Mouse (Mus musculus) adrenal gland, postnatal 25 days (tissue): ENCODE measurements around the gene Tns4. TPM values are rescaled to one million over a fixed set of nuclear protein-coding genes. Genes with fewer than 3 reads are reported as not detected.

ENCODE experiments used
- DNase-seq: peaks from one replicate; pipeline ENCODE4 v3.0.0; 2021; ENCODE audit warnings: mixed read lengths
- total RNA-seq: library from RNA; stranded (reverse); gene quantifications from 2 replicates; pipeline ENCODE4 v1.2.3, GENCODE M21; 2021

The Tns4 gene
- total RNA-seq, 1 experiment from 2014 or later: 0.12 TPM

DNA sequence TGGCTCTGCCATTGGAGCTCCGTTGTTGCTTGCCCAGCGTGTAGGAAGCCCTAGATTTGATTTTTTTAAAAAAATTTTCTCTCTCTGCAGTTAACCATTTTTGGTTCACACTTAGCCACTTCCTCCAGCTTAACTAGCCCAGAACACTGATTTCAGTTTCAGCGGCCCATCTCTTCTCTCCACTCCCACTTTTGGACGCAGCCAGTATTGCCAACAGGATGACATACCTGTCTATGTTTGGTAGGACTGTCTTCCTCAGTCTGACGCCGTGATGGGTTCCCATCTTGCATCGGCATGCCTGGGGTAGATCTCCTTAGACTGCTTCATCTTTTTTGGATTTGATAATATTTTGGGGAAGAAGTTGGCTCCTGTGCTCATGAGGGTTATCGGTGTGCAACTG is 1.3 kb upstream of the Tns4 start:
- no peak for DNase-seq

DNA sequence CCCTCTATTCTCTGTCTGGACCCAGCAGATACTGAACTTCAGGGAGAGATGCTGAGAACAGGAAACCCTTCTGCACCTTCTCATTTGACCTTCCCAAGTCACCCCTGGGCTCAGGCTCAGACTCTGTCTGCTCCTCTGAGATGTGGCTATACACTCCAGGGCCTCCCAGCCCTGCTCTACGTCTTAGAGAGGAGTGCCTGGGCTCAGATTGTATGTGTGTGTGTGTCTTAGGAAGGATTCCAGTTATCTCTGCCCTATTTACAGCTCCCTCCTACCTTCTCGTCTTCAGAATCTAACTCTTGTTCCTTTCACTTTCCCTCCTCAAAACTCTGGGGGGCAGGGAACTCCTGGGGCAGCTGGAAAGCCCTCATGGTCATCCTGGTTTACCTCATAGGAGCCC is 620 bp downstream of the Tns4 start:
- no peak for DNase-seq

DNA sequence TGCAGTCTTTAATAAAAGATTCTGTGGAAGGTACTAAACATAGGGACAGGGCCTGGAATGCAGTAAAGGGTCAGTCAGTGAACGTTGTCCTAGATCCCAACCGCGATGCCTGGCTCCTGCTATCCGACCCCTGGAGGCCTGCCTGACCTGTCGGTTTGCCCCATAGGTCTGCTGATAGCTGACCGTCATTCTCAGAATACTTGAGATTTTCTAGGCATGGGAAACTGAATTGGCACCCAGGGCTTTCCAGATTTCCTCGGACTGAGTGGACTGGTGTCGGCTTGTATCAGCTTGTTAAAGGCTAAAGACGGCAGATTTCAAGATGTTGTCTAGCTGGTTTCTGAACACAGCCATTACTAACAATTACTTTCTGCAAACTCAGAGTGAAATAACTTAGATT is 4.7 kb downstream of the Tns4 start:
- no peak for DNase-seq

- DNase-seq: no peak
Observed at GRCm38 (mm10) chr11:99083516-99083915, 5.6 kb downstream of the Tns4 start.

DNA sequence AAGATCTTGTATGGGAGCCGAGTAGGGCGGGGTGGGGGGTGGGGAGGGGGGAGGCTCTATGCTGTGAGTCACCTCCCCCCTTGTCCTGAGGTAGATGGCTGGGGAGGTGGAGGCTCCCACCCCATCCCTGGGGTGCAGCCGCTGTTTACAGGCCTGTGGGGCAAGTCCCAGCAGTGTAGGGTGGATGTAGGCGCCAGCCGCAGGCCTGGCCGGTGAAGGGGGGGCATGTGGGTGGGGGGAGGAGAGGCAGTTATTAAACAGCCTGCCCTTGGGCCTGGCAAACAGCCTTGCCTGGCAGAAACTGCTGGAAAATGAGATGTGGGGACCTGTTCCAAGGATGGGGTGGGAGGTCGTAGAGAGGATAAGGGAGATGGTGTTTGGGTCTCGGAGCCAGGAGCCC is 7.0 kb downstream of the Tns4 start:
- no peak for DNase-seq

GRCm38 (mm10) chr11:99081566-99081965 is 7.5 kb downstream of the Tns4 start:
- DNase-seq: no peak

DNA sequence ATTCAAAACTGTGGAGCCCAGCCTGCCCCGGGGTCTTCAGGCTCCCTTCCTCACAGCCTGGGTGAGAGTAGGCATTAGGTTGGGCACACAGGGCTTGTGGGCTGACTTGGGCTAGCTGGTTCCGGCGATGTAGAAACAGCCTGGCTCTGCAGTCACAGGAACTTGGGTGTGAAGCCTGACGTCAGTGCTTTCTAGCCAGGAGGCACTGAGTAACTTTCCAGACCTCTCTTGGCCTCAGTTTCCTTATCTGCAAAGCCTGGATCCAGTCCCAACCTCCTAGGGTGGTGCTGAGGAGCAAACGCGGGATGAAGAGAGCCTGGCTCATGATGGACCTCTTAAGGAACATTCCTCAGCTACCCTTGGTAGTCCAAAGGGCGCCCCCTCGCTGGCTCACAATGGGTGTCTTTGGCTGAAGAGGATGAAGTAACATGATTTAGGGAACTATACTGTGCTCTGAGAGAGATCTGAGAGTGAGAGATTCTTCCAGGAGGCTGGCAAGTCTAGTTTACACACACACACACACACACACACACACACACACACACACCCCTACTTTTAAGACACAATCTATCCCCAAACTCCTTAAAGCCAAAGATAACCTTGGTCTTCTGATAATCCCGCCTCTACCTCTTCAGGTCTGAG is 8.1 kb downstream of the Tns4 start:
- no peak for DNase-seq

- no peak for DNase-seq
Observed at GRCm38 (mm10) chr11:99077869-99078268, 11.2 kb downstream of the Tns4 start.

DNA sequence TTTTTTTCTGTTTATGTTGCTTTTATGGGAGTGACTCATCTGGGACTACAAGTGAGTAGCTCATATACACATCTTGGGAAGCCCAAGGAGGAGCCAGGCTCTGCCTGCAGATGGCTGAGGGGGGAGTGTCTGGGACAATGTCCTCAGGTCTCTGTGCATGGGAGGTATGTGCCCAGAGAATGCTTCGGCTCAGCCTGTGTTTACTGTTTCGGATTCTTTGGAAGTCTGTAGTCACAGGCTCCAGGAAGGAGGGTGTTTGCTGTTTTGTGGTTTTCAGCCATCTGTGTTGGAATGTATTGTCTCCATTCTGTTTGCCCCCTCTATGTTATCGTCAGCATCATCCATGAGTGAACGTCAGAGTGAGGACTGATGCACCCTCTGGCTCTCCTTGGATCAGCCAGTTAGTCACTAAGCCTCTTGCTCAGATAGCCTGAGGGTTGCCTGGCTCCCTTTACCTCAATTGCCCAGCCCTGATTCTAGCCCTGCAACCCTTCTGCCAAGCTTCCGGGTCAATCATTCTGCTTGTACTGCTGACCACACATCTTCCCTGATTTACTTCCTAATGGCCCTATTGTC is 12.3 kb downstream of the Tns4 start:
- DNase-seq: no peak

DNA sequence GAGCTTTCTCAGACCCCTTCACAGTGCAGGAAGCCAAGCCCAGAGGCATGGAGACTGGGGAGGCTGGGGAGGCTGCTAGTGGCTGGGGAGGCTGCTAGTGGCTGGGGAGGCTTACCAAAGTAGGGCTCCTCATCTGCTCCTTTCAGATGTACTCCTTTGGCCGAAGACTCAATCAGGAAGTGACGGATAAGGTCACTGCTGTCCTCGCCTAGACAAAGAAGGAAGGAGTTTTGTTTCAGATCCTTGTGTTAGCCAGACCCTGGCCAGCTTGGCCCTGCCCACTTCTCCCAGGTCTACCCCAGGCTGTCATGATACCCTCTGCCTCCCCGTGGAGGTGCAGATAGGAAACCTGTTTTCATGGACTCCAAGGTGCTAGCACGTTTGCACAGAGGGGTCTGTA is 15.3 kb downstream of the Tns4 start:
- DNase-seq: no peak

DNA sequence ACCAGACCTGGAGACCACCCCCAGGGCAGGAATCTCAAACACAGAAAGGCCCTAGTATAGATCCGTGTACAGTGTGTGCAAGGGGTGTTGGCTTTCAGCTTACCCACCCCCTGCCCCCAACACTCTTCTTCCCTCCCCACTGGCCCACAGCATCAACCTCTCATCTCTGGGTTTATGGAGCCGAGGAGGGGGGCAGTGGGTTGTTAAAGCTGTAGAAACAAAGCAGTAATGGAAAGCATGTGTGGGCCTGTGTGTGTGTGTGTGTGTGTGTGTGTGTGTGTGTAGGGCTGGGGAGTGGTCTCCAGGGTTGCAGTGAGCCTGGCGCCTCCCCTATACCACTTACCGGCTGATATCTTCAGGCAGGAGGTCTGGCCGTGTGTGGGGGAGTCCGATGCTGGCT is 17.2 kb downstream of the Tns4 start:
- no peak for DNase-seq

DNA sequence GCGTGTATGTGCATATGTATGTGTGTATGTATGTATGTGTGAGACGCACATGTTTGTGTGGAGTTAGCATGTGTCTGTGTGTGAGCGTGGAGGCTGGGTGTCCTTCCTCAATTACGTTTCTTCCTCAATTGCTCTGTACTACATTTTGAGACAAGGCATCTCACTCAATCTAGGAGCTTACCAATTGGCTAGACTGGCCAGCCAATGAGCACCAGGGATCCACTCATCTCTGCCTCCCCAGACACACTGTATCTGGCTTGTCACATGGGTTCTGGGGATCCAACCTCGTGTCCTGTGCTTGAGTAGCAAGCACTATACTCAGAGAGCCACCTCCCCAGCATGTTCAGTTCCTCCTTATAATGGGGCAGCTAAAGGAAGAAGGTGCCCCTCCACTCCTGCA is 20.7 kb downstream of the Tns4 start:
- no peak for DNase-seq

- DNase-seq: no peak
Observed at GRCm38 (mm10) chr11:99067591-99067990, 21.5 kb downstream of the Tns4 start.

- DNase-seq: peak; percentile 71
Observed at GRCm38 (mm10) chr11:99065979-99066378, 23.1 kb downstream of the Tns4 start.

GRCm38 (mm10) chr11:99065353-99065752 is 23.8 kb downstream of the Tns4 start:
- DNase-seq: no peak

DNA sequence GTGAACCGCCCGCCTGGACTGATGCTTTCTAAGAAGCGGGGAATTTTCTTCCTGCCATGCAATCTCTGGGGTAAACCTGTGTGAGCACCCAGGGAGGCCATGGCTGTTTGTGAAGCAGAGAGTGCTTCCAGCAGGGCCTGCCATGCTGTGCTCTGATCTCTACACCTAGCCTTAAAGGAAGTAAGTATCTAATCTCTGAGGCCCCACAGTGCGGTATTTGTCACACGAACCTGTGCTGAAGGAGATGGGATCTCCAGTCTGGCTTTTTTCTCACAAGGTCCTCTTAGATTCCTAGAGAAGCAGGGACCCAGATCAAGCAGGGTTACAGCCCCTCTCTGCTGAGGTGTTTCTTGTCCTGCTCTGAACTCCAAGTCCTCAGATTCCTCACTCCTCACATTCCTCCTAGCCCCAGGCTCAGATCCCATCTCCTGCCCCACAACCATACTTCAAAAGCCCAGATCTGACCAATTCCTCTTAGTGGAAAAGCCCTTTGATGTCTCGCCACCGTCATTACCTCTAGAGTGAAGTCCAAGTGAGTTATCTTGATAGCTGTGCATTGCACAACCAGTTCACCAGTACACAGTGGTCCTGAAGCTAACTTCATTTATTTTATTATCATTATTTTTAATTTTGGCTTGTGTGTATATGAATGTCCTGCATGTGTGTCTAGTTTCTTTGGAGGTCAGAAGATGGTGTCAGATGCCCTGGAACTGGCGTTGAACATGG is 25.5 kb downstream of the Tns4 start:
- DNase-seq: no peak

- no peak for DNase-seq
Observed at GRCm38 (mm10) chr11:99062661-99063060, 26.4 kb downstream of the Tns4 start.

GRCm38 (mm10) chr11:99060435-99060834 is 28.7 kb downstream of the Tns4 start:
- DNase-seq: peak; percentile 14

DNA sequence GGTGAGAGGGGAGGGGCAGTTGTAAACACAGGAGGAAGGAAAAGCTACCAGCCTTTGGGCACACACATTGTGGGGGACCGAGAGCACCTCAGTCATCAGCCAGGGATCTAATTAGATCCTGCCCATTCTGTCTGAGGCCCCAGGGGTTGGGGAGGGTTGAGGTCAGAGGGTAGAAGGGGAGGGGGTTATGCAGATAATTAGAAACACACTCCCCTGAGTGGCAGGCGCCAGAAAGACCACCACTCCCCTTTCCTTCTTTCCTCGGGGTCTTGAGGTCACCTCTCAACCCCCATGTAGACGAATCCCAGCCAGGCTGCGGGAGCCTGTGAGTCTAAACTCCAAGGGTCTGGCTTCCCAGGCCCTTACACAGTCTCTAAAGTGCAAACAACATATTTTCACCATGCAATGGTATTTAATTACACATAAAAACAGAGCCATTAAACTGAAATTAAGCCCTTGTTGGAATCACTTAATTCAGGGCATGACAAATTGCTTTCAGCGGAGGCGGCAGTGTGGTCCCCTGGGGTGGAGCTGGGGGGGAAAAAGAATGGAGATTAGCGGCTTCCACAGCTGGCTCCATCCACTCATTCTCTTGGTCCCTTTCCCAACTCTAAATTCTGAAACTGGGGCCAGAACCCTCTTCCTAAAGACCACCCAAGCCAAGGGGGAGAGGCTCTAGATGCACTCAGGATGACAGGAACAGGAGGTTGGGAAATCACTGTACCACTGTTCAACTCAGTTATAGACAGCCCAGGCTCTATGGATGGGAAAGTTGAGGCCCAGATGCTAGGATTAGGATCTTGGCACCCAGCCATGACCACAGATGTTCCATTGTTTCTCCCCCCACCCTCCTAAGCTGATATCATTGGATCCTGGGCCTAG is 33.3 kb downstream of the Tns4 start:
- DNase-seq: no peak

- DNase-seq: peak; percentile 25
Observed at GRCm38 (mm10) chr11:99055143-99055542, 34.0 kb downstream of the Tns4 start.

GRCm38 (mm10) chr11:99047643-99048042 is 41.5 kb downstream of the Tns4 start:
- DNase-seq: peak; percentile 23

DNA sequence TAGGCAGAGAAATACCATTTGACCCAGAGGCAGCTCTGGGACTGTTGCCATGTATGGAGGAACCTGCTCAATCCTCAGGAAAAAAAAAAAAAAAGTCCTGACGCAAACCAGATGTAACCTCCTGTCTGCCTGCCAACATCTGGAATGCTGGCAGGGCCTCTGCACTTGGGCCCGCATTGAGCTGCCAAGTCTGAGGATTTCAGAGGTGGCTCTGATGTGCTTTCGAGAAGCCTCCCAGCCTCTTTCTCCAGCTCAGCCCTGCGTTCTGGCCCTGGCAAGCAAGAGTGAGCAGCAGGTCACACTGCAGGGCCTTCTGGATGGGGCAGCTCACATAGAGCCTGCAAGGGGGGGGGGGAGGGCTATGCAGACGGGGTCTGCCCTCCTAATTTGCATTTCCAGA is 42.0 kb downstream of the Tns4 start:
- peak; percentile 56 for DNase-seq
